Mouse (Mus musculus): ENCODE data around the gene Sec14l2. TPM values are rescaled to one million over a fixed set of nuclear protein-coding genes. Genes with fewer than 3 reads are reported as not detected.

The Sec14l2 gene
- polyA plus RNA-seq, 1 experiment from 2014 or later = 4.8 TPM

DNA sequence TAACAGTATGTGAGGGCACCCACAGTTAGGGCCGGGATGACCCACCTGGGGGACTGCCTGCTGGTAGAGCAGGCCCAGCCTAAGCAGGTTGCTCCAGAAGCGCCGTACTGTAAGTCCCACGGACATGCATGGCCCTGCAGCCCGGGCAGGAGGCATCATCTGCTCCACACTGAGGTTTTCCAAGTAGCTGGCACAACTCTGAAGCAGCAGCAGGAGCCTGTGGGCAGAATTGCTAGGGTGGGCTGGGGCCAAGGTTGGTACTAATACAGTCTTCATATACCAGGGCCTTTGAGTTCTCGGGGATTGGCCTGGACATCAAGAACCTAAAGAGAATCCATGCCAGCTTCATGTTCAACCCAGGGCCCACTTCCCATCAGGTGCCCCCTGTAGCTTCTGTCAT, 26.7 kb upstream of the Sec14l2 start:
- Histone ChIP-seq H3K9me3 (replicated peaks; ENCODE audit: control insufficient read depth, low read length, poor library complexity, severe bottlenecking) (no peaks in the 10 kb centered on the region), H3K4me3 (ENCODE audit: low read depth, low read length) (no peak overlapping the region), H3K27me3 (ENCODE audit: control insufficient read depth, insufficient read depth, low read depth, low read length) (no peaks in the 10 kb centered on the region), H3K27ac (ENCODE audit: low read length) (no peak overlapping the region), H3K36me3 (ENCODE audit: control insufficient read depth, insufficient read depth, low read length) (0 out of 2 replicates have a peak, but pooled peaks cover 4% of the 10 kb centered on the region), H3K9ac (ENCODE audit: low read depth, low read length) (no peak overlapping the region), H3K4me1 (ENCODE audit: control insufficient read depth, insufficient read depth, low read length) (no peaks in the 10 kb centered on the region), H3K4me2 (ENCODE audit: low read length) (no peak overlapping the region)
- WGBS = 88% methylated on average over 6 of the region's 6 CpGs
- no peak for ATAC-seq

DNA sequence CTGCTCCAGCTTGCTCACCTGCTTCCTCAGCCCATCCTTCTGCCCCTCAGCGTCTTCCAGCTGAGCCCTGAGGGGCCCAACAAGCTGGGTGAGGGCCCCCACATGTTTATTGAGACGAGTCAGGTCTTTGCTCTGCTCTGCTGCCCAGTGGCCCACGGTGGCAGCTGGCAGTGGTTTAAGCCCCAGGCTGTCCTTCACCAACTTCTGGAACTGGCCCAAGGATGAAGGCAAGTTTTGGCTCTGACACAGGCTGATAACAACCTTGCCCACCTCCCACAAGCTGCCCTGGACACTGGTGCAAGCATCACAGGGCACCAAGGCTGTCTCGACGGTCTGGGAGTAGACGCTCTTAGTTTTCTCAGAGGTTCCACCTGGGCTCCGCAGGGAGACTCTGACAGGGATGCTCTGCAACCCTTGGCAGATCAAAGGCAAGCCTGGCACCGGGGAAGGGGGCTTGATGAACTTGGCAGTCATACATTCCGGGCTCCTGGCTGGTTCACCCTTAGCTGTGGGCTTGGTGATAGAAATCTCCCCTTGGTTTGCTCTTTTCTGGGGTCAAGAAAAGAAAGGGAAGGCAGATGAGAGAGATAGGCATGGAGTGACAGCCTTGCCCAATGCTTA, 25.4 kb upstream of the Sec14l2 start:
- H3K4me2 ChIP-seq (ENCODE audit: low read length) = no peak overlapping the region
- H3K27me3 ChIP-seq (ENCODE audit: control insufficient read depth, insufficient read depth, low read depth, low read length) = no peaks in the 10 kb centered on the region
- H3K4me1 ChIP-seq (ENCODE audit: control insufficient read depth, insufficient read depth, low read length) = no peaks in the 10 kb centered on the region
- no peak overlapping the region for H3K9ac ChIP-seq (ENCODE audit: low read depth, low read length)
- no peak overlapping the region for H3K27ac ChIP-seq (ENCODE audit: low read length)
- ATAC-seq = no peak
- no peak overlapping the region for H3K4me3 ChIP-seq (ENCODE audit: low read depth, low read length)
- 90% methylated on average over 9 of the region's 9 CpGs for WGBS
- H3K9me3 ChIP-seq (replicated peaks; ENCODE audit: control insufficient read depth, low read length, poor library complexity, severe bottlenecking) = no peaks in the 10 kb centered on the region
- 0 out of 2 replicates have a peak, but pooled peaks cover 4% of the 10 kb centered on the region for H3K36me3 ChIP-seq (ENCODE audit: control insufficient read depth, insufficient read depth, low read length)

GRCm38 (mm10) chr11:4148120-4148519, 24.9 kb upstream of the Sec14l2 start:
- Histone ChIP-seq H3K9me3 (replicated peaks; ENCODE audit: control insufficient read depth, low read length, poor library complexity, severe bottlenecking) (no peaks in the 10 kb centered on the region), H3K36me3 (ENCODE audit: control insufficient read depth, insufficient read depth, low read length) (peaks cover 7% of the 10 kb centered on the region; the same call in 1 of the 2 replicates), H3K4me3 (ENCODE audit: low read depth, low read length) (no peak overlapping the region), H3K4me2 (ENCODE audit: low read length) (no peak overlapping the region), H3K27ac (ENCODE audit: low read length) (no peak overlapping the region), H3K9ac (ENCODE audit: low read depth, low read length) (no peak overlapping the region), H3K27me3 (ENCODE audit: control insufficient read depth, insufficient read depth, low read depth, low read length) (no peaks in the 10 kb centered on the region), H3K4me1 (ENCODE audit: control insufficient read depth, insufficient read depth, low read length) (no peaks in the 10 kb centered on the region)
- WGBS = 89% methylated on average over 5 of the region's 5 CpGs
- ATAC-seq = no peak

- Histone ChIP-seq H3K27ac (ENCODE audit: low read length) (no peak overlapping the region), H3K9ac (ENCODE audit: low read depth, low read length) (no peak overlapping the region), H3K4me1 (ENCODE audit: control insufficient read depth, insufficient read depth, low read length) (no peaks in the 10 kb centered on the region), H3K4me2 (ENCODE audit: low read length) (no peak overlapping the region), H3K9me3 (replicated peaks; ENCODE audit: control insufficient read depth, low read length, poor library complexity, severe bottlenecking) (no peaks in the 10 kb centered on the region), H3K27me3 (ENCODE audit: control insufficient read depth, insufficient read depth, low read depth, low read length) (no peaks in the 10 kb centered on the region), H3K4me3 (ENCODE audit: low read depth, low read length) (no peak overlapping the region), H3K36me3 (ENCODE audit: control insufficient read depth, insufficient read depth, low read length) (peaks cover 16% of the 10 kb centered on the region)
- no peak for ATAC-seq
- 86% methylated on average over 10 of the region's 10 CpGs for WGBS
Observed at GRCm38 (mm10) chr11:4147098-4147497, 23.9 kb upstream of the Sec14l2 start.

DNA sequence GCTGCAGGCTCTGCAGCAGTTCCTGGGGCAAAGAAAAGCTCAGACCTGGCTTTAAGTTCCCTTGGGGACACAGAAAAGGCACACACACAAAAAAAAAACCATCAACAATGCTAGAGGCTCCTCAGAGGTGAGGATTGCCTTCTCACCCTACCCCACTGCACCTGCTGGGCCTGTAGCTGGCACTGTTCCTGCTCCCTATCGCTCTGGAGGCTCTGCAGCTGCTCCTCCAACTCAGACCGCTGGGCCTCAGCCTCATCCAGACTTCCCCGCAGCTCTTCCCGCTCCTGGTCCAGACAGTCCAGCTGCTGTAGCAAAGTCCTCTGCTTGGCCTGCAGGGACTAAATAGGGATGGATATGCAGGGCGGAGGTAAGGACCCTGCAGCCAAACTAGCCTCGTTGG, 23.2 kb upstream of the Sec14l2 start:
- no peak for ATAC-seq
- Histone ChIP-seq H3K9me3 (replicated peaks; ENCODE audit: control insufficient read depth, low read length, poor library complexity, severe bottlenecking) (no peaks in the 10 kb centered on the region), H3K4me1 (ENCODE audit: control insufficient read depth, insufficient read depth, low read length) (no peaks in the 10 kb centered on the region), H3K9ac (ENCODE audit: low read depth, low read length) (no peak overlapping the region), H3K27me3 (ENCODE audit: control insufficient read depth, insufficient read depth, low read depth, low read length) (no peaks in the 10 kb centered on the region), H3K4me3 (ENCODE audit: low read depth, low read length) (no peak overlapping the region), H3K36me3 (ENCODE audit: control insufficient read depth, insufficient read depth, low read length) (peaks cover 17% of the 10 kb centered on the region), H3K27ac (ENCODE audit: low read length) (no peak overlapping the region), H3K4me2 (ENCODE audit: low read length) (no peak overlapping the region)
- WGBS = 79% methylated on average over 6 of the region's 6 CpGs

DNA sequence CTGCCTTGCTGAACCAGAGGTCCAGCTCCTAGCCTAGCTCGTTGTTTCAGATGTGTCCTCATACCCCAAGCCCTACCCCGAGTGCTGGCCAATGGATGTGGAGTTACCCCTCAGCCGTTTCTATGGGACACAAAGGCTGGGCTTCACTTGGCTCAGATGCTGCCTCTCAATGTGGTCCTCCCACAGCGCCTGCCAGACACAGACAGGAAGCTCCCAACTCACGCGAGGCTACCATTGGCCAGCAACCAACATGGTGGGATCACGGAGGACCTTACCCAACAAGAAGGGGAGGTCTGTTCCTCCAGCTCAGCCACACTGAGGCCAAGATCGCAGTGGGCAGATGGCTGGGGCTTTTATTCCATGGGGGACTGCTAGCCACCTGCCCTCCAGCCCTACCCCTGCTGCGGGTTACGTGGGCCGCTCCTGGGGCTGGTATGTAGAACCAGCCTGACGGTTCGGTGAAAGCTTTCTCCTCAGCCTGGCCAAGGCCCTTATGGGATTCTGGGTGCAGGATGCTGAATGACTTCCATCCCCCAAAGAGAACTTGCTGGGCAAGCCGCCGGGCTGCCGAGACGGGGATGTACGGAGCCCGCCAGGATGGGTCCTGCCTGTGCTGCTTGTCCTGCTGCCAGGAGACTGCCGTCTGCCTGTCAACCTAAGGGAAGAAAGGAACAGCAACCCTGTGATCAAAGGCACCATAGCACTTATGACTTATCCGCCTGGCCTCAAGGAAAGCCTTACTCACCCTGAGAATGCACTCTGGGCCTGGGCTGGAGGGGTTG, 20.3 kb upstream of the Sec14l2 start:
- Histone ChIP-seq H3K4me2 (ENCODE audit: low read length) (no peak overlapping the region), H3K9me3 (replicated peaks; ENCODE audit: control insufficient read depth, low read length, poor library complexity, severe bottlenecking) (no peaks in the 10 kb centered on the region), H3K4me1 (ENCODE audit: control insufficient read depth, insufficient read depth, low read length) (no peaks in the 10 kb centered on the region), H3K27ac (ENCODE audit: low read length) (no peak overlapping the region), H3K4me3 (ENCODE audit: low read depth, low read length) (no peak overlapping the region), H3K36me3 (ENCODE audit: control insufficient read depth, insufficient read depth, low read length) (peaks cover 36% of the 10 kb centered on the region), H3K9ac (ENCODE audit: low read depth, low read length) (no peak overlapping the region), H3K27me3 (ENCODE audit: control insufficient read depth, insufficient read depth, low read depth, low read length) (no peaks in the 10 kb centered on the region)
- WGBS = 85% methylated on average over 21 of the region's 21 CpGs
- ATAC-seq = peak; percentile 46; the same call in 1 of the 2 replicates

DNA sequence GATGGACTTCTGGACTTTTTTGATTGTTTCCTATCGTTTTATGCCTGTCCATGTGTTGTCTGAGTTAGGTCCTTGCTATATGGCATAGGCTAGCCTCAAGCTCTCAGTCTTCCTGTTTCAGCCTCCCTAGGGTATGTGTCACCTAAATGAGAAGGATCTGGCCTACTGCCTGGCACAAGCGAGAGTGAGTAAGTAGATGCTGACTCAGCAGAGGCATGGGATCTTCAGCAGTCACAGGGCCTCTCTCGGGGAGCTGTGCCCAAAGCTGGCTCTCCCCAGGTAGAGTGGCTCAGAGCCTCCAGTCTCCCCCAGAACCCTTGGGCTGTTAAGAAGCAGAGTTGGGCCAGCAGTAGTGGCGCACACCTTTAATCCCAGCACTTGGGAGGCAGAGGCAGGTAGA, 19.1 kb upstream of the Sec14l2 start:
- WGBS = 88% methylated on average over 4 of the region's 4 CpGs

GRCm38 (mm10) chr11:4141505-4141904, 18.3 kb upstream of the Sec14l2 start:
- Histone ChIP-seq H3K27me3 (ENCODE audit: control insufficient read depth, insufficient read depth, low read depth, low read length) (no peaks in the 10 kb centered on the region), H3K4me1 (ENCODE audit: control insufficient read depth, insufficient read depth, low read length) (peaks cover 15% of the 10 kb centered on the region), H3K9me3 (replicated peaks; ENCODE audit: control insufficient read depth, low read length, poor library complexity, severe bottlenecking) (no peaks in the 10 kb centered on the region), H3K4me2 (ENCODE audit: low read length) (no peak overlapping the region), H3K36me3 (ENCODE audit: control insufficient read depth, insufficient read depth, low read length) (peaks cover 35% of the 10 kb centered on the region), H3K4me3 (ENCODE audit: low read depth, low read length) (no peak overlapping the region), H3K9ac (ENCODE audit: low read depth, low read length) (no peak overlapping the region), H3K27ac (ENCODE audit: low read length) (no peak overlapping the region)
- ATAC-seq = no peak

More for the DNA sequence above, 19.1 kb upstream of the Sec14l2 start:
- Histone ChIP-seq H3K4me1 (ENCODE audit: control insufficient read depth, insufficient read depth, low read length) (peaks cover 7% of the 10 kb centered on the region), H3K4me2 (ENCODE audit: low read length) (no peak overlapping the region), H3K27ac (ENCODE audit: low read length) (no peak overlapping the region), H3K4me3 (ENCODE audit: low read depth, low read length) (no peak overlapping the region), H3K27me3 (ENCODE audit: control insufficient read depth, insufficient read depth, low read depth, low read length) (no peaks in the 10 kb centered on the region), H3K9me3 (replicated peaks; ENCODE audit: control insufficient read depth, low read length, poor library complexity, severe bottlenecking) (no peaks in the 10 kb centered on the region), H3K9ac (ENCODE audit: low read depth, low read length) (no peak overlapping the region), H3K36me3 (ENCODE audit: control insufficient read depth, insufficient read depth, low read length) (peaks cover 35% of the 10 kb centered on the region)
- no peak for ATAC-seq

DNA sequence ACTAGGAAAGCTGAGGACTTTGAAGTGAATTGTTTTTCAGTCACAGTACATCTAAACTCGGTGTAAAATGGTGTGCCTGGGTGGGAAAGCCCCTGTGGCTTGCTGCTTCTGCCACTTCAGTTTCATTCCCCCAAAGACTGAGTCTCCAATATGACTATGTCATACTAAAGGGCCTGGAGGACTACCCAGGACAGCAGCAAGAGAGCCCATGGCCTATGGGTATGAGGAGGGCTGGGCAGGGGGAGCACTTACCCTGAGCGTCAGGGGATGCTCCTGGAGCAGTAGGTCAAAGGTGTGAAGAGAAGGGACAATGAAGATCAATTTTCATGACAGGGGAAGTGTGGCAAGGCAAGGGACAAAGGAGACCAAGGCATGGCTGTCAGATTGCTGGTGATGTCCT, 15.7 kb upstream of the Sec14l2 start:
- no peak overlapping the region for H3K9ac ChIP-seq (ENCODE audit: low read depth, low read length)
- H3K36me3 ChIP-seq (ENCODE audit: control insufficient read depth, insufficient read depth, low read length) = peaks cover 35% of the 10 kb centered on the region
- no peak overlapping the region for H3K4me2 ChIP-seq (ENCODE audit: low read length)
- WGBS = 82% methylated on average over 2 of the region's 2 CpGs
- no peaks in the 10 kb centered on the region for H3K9me3 ChIP-seq (replicated peaks; ENCODE audit: control insufficient read depth, low read length, poor library complexity, severe bottlenecking)
- no peak overlapping the region for H3K27ac ChIP-seq (ENCODE audit: low read length)
- peaks cover 22% of the 10 kb centered on the region for H3K4me1 ChIP-seq (ENCODE audit: control insufficient read depth, insufficient read depth, low read length)
- H3K27me3 ChIP-seq (ENCODE audit: control insufficient read depth, insufficient read depth, low read depth, low read length) = no peaks in the 10 kb centered on the region
- no peak overlapping the region for H3K4me3 ChIP-seq (ENCODE audit: low read depth, low read length)
- no peak for ATAC-seq

Measured in midbrain, embryonic 16.5 days (tissue).